Mouse (Mus musculus) small intestine, adult 2 months (tissue): ENCODE results near the gene Lpcat1.

Source experiments
- CTCF ChIP-seq: fragments of 200-500 bp; IDR thresholded peaks from 2 replicates; pipeline ENCODE4 v1.5.1; 2012; ENCODE audit warnings: low read depth, mild to moderate bottlenecking, control low read depth, inconsistent platforms, low read length, moderate library complexity, mixed read lengths; ENCODE audit not compliant: insufficient replicate concordance, insufficient read length; ENCODE audit errors: extremely low read depth
- POLR2A ChIP-seq: fragments of 200-500 bp; IDR thresholded peaks from 2 replicates; pipeline ENCODE4 v1.6.1; 2012; ENCODE audit warnings: low read depth, mild to moderate bottlenecking, control low read depth, inconsistent platforms, low read length, moderate library complexity

- TF ChIP-seq CTCF: no peak
- TF ChIP-seq POLR2A: no peak
These were observed 33.1 kb downstream of the Lpcat1 start for GRCm38 (mm10) chr13:73499893-73500604.
